Mouse (Mus musculus): ENCODE results near the gene Zfp410.

The Zfp410 gene

DNA sequence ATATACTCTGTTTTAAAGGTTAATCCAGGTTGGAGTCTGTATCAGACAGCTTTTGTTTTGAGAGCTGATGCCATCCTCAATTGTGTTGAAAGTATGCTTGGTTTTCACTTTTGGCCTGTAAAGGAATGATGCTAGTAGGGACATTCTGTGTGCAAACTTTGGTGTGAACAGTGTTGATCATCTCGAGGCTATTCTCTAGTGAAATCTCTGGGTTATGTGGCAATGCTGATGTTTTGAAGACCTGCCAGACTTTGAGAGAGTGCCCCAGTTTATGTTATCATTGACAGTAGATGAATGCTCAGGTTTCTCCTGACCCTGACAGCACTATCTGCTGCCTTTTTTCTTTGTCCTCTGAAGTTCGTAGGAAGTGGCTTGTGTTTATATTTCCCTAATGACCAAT, 46.2 kb downstream of the Zfp410 start:
- DNase-seq = no peak

DNA sequence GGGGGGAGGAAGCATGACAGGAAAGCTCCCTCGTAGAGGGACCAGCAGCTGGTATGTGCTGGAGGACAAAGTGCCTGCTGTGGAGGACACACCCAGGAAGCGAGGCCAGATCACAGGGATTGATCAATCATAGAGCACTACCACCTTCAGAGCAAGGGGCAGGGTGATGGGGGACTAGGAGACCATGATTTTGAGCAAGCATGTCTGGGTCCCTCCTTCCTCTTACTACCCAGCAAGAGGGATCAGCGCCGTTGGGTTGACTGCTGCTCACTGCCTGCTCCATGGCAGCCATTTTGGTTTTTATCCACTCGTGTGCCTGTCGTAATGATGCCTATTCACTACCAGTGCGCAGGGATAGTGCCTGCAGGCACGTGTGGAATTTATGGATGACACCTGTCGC, 47.6 kb downstream of the Zfp410 start:
- DNase-seq = no peak

DNA sequence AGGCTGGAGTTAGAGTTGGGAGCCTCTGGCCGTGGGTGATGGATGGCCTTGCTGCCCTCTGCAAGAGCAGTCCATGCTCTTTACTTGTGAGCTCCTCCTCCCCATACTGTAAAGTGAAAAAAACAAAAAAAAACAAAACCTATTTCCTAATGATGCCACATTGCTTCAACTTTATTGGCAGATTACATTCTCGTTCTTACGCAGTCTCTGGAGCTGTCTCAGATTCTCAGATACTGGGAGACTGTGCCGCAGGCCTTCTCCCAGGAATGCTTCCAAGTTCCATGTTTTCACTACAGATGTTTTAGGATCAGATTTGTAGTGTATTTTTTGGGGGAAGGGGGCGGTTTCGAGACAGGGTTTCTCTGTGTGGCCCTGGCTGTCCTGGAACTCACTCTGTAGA, 48.5 kb downstream of the Zfp410 start:
- DNase-seq = no peak

DNA sequence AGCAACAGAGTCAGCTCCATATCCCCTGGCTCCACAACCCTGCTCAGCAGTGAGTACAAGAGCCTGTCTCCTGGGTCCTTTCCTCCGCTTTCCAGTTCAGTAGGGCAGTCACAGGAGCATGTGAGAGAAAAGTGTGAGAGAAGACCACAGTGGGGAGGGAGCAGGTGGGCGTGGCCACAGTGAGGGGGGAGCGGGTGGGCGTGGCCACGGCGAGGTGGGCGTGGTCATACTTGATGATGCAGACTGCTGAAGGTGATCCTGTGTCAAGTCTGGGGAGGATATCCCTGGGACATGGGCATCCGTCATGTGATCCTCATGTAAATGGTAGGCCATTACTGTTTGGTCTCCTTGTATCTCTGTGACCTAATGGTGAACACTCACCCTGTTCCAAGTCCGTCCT, 50.3 kb downstream of the Zfp410 start:
- no peak for DNase-seq

DNA sequence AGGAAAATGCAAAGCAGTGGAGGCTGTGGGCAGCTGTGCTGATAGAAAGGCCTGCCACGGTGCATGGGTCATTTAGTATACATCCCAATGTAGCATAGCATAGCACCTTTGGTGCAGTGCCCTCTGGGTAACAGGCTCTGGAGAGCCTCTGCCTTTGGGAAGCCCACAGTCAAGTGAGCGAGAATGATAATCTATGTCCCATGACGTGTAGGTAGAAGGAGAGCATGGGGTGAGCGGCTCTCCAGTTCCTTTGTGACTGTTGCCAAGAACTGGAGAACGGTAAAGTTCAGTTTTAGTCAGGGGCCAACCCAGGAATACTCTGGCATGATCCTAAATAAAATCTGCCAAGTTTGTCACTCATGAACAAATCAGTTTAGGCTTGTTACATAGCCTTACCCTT, 55.0 kb downstream of the Zfp410 start:
- no peak for DNase-seq

DNA sequence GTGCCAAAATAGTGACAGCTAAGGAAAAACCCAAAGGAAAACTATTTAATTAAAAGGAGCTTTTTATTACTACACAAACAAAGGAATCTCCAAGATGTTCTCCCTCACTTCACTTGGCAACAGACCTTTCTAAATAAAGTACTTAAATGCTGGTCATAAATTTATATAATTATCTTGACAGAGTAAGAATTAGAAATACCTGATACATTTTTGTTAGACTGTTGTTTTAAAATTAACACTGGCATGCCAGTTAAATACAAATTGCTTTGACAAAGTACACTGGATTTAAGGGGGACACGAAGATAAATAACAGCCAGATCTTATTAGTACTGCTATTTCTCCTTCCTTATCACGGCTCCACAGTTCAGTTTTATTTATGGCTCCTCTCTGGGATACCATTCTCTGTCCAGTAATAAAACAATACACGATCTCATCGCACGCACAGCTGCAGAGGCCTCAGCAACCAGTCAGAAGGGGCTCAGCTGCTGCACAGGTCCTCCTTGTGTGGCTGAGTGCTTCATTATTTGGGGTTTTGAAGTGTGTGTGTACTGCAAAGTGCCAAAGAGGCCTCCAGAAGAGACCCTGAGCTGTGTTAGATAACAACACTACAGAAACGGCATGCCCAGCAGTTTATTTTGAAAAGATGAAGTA, 57.3 kb downstream of the Zfp410 start:
- no peak for DNase-seq

DNA sequence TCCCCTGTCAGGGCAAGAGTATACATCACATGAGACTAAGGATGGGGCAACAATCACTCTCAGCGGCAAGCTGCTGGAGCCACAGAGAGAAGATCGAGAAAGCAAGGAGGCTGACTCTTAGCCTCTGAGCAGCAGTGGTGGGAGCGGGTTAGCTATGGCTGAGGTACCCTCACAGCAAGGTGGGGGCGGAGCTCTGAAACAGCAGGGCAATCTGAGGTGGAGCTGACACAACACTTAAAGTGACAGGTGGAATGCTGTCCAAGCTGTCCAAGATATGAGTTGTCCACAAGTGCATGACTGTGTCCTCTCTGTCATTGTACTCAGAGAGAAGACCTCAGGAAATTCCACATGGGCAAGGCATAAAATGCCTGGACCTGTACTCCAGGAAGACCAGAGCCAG, 65.7 kb downstream of the Zfp410 start:
- DNase-seq = no peak

DNA sequence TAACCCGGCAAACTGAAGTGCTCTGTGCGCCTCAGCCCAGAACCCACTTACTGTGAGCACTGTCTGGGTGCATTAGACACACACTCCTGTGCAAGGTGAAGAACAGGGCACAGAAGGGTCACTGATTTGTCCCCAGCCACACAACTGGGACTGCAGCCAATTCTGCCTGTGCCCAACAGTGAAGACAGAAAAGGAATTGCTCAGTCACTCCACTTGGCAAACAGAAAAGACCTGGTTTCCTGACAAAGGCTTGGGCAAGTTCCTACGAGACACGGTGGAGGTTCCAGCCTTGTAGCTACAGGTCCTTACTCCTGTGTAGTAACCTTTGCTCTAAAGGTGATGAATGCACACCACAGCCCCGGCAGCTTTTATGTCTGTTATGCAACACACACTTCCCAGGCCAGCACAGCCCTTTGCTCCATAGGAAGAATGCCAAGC, 68.0 kb downstream of the Zfp410 start:
- no peak for DNase-seq

DNA sequence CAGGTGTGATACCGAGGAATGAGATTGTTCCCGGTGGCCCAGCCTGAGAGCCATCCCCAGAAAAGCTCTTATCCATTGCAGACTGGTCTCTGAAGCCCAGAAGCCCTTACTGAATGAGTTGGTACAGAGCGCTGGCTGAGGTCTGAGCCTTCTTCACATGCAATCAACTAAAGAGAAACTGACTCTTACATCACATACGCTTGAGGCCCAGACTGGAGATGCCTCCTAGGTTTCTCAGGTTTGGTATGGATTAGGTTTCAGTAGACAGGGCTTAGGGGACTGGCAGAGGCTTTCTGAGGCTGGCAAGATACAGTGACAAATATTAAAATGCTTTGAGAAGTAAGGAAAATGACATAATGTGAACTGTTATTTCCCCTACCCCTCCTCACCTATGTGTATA, 68.8 kb downstream of the Zfp410 start:
- DNase-seq = no peak

DNA sequence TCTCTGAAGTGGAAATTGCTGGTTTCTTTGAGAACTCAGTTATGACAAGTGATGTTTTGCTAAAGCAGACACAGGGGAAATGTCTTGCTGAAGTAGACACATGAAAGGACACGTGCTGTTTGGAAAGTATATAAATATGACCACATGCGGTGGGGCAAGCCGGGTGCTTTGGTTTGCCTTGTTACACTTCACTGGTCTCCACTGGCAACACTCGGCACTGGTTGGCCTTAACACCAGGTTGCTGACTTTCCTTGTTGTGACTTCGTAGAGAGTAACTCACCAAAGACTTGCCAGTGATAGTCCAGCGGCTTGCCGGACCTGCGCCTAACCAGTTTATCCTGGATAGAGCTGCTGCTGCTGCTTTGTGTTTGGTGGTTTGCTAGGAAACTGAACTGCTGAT, 71.4 kb downstream of the Zfp410 start:
- DNase-seq = no peak

DNA sequence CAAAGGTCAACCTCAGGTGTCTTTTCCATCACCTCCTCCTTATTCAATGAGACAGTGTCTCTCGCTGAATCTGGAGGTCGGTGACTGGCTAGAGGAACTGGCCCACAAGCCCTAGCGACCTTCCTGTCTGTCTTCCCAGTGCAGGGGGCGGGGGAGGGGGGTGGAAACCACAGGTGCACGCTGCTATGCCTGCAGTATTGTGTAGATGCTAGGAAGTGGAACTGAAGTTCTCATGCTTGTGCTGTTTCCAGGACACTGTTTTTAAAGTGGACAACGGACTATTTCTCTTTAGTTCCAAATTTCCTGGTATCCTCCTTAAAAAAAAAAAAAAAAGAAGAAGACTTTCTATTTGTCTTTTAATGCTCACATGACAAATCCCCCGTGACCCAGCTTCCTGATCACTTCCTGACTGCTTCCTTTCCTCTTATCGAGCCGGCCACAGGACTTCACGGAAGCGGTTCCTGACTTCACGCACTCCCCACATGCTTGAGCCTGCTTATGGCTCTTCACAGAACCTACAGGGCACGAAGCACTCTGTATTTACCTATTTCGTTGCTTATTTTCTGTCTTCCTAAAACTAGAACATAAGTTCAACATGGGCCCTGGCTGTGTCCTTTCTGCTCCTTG, 72.2 kb downstream of the Zfp410 start:
- no peak for DNase-seq

DNA sequence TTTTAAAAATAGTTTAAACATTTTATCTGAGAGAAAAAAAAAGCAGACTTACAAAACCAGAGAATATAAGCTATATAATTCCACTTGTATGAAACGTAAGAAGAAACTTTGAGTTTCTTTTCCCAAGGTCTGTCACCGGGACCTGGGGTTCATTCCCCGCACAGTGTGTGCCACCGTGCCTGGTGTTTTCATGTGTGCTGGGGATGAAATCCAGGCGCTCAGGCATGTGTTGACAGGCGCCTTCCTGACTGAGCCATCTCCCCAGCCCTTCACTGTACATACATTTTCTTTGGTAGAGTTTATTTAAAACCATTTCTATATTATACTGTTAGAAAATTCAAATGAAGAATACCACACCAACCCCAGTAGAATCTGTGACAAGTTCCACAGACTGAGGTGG, 73.7 kb downstream of the Zfp410 start:
- no peak for DNase-seq

DNA sequence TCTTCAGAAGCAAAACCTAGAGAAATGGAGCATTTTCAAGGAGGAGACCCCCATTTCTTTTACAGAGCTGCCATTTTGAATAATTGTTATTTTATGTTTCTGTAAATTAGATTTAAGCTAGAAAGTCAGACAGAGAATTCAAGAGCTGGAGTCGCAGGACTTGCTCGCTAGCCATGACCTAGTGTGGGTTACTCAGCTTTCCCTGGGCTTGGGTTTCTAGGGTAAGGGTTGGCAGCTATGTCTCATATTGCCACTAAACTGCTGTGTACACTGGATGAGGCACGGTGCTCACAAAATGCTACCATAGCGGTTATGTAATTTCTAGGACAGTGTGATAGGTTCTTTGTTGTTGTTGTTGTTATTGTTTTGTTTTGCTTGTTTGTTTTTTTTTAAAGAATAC, 76.0 kb downstream of the Zfp410 start:
- DNase-seq = no peak
